Mouse (Mus musculus) urinary bladder, postnatal 10 days (tissue): ENCODE measurements around the gene Olfr169.
"Not testable (repeated sequence)": the region's sequence is repeated elsewhere in the genome, so short reads cannot be mapped to it uniquely, and the experiment has no call there.

Source experiments
- DNase-seq: peaks from one replicate; pipeline ENCODE4 v3.0.0; 2022; ENCODE audit warnings: low spot score

Gene Olfr169

GRCm38 (mm10) chr16:19571709-19572108, at the start of gene Olfr169:
TSS of gene Olfr169 (minus strand) at chr16:19571809.
- not testable (repeated sequence) for DNase-seq

- DNase-seq = not testable (repeated sequence)
These were observed 40.2 kb upstream of the Olfr169 start, which contains the start of gene Olfr170 for GRCm38 (mm10) chr16:19611782-19612181. TSS of gene Olfr170 (minus strand) at chr16:19611882.

DNA sequence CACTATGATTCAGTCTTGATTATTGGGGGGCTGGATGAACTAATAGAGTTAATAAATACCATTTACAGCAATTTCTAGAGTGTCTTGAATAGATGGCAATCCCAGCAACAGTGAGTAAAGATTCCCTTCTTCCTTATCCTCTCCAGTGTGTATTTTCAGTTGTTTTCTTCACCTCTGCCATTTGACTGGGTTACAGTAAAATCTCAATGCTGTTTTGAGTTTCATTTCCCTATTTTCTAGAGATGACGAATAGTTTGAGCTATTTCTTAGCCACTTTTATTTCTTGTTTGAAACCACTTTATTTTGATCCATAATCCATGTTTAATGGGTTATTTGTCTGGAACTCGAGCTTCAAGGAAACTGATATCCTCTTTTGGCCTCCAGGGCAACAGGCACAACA, 31.6 kb upstream of the Olfr169 start:
- no peak for DNase-seq

DNA sequence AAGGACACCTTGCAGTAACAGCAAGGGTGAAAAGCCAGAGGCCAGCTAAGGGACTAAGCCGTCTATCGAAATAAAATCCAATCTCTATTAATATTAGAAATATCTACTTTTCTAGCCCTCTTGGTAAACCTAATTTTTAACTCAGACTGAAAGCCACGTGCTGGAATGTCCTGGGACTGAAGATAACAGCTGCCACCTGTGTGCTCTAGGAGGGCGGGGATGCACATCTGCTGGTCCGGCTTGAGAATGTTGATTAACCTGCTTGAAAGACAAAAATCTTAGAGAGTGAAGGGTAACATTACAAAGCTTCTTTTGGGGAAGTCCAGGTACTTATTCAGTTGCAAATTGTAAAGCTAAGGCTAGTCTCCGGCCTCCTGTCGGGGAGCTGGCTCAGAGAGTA, 18.2 kb downstream of the Olfr169 start:
- DNase-seq = not testable (repeated sequence)

DNA sequence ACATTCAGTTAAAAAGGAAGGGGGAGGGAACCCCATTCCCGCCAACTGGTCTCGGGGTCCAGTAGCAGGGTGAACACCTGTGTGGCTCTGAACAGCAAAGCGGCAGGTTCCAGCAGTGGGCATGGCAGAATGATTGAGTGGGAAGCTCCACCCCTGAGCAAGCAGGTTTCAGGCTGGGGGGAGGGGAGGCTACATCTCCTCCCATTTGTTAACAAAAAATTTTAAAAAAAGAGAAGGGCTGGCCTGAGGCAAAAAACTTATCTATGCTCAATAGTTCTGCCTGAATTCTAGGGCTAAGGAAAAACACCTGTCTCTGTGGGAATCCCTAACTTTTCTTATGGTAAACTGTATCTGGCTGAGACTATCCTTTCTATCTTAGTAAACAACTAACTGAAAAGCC, 19.4 kb downstream of the Olfr169 start:
- DNase-seq = not testable (repeated sequence)

DNA sequence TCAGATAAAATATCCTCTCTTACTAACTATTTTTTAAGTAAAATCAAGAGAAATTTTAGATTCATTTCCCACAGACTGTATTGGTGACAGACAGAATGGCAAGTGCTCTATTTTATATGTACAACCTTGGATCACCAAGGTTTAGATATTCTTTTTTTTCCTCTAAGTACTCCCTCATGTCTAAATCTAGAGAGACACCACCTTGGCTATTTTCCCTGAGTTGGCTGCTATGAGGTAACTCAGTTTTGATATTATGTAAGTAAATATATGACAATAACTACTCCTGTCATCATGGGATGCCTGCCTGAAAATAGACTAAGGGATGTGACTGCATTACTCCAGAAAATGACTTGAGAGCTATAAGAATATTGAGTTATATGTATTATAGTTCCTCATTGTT, 36.2 kb downstream of the Olfr169 start, which contains the start of gene Olfr168:
Gene Olfr168 (minus strand): TSS at position 101 of the 400 bp plus-strand sequence.
- no peak for DNase-seq

DNA sequence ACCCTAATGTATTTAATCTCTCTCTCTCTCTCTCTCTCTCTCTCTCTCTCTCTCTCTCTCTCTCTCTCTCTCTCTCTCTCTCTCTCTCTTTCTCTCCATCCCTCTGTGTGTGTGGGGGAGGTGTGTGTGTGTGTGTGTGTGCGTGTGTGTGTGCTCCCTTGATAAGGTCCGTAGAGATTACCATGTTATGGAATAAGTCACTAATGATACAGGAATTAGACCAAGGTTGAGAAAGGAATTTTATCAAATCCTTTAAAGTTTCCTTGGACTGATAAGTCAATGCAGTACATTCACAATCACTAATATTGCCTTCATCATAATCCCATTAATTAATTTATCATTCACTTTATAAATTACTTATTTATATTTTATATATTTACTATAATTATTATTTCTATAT, 49.4 kb downstream of the Olfr169 start, which contains the start of gene Olfr167:
Gene Olfr167 (minus strand): TSS at position 101 of the 400 bp plus-strand sequence.
- no peak for DNase-seq
